Mouse (Mus musculus) liver, adult 2 months (tissue): Measurements from ENCODE around the gene Hic1.
"Not testable (repeated sequence)": the region's sequence is repeated elsewhere in the genome, so short reads cannot be mapped to it uniquely, and the experiment has no call there.

ENCODE experiments used
- CTCF ChIP-seq: fragments of 200-500 bp; IDR thresholded peaks from 2 replicates; pipeline ENCODE4 v1.5.1; 2011; ENCODE audit warnings: low read depth, low read length, control low read depth
- POLR2A ChIP-seq: fragments of 200-500 bp; IDR thresholded peaks from 2 replicates; pipeline ENCODE4 v1.6.1; 2011; ENCODE audit warnings: low read length, control low read depth; ENCODE audit not compliant: insufficient read depth; ENCODE audit errors: extremely low read depth

- TF ChIP-seq CTCF, POLR2A: not testable (repeated sequence)
These were observed 5.3 kb upstream of the Hic1 start for GRCm38 (mm10) chr11:75174574-75174973.
